8 mouse cellular contexts compared by ENCODE assay signal in the genomic region with DNA sequence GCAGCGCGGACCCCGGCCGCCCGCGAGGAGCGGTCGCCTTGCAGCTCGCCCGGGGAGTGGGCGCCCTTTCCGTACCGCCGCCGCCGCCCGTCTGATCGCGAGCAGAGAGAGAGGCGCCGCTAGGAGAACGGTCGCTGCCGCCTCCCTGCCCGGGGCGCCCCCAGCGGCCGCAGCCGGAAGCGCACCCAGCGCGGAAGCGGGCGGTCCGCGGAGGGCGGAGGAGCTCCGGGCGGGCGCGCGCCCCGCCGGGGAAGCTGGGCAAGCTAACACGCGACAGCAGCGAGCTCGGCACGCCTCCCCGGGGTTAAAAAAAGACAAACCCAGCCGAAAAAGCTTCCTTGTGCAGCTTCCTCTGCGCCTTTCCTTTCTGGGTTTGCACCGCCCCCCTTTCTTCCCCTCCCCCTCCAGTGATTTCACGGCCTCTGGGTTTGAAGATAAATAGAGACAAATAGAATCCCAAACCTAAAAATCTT. TPM values are rescaled to one million over a fixed set of nuclear protein-coding genes. Genes with fewer than 3 reads are reported as not detected.
DNase-seq lines count a peak whose midpoint lies in the region; ATAC-seq lines count a peak whose summit lies in the region.

A gene (minus strand): TSS at position 93 of the 473 bp plus-strand sequence.

- H3K4me2 ChIP-seq in hindbrain, embryonic 13.5 days, result peak within 1 kb of the TSS; percentile 67

- H3K27ac ChIP-seq in hindbrain, embryonic 13.5 days, result peak within 1 kb of the TSS; percentile 90

- peak; percentile 87 for ATAC-seq in hindbrain, embryonic 13.5 days (ENCODE audit: low FRiP score)

- H3K9ac ChIP-seq in hindbrain, embryonic 13.5 days, result peak within 1 kb of the TSS; percentile 88

- peak; percentile 54 for DNase-seq in WW6 (ENCODE audit: low read depth, low spot score)
- DNase-seq in cerebellum, postnatal 25 days, result peak; percentile 91 to 95
- DNase-seq in frontal cortex, postnatal 25 days (ENCODE audit: low spot score in 2 of 2), result peak; percentile 69 to 88
- DNase-seq in left cerebral cortex, adult 18-20 months (ENCODE audit: low spot score in 2 of 2), result peak; percentile 80 to 88
- peak; percentile 94 to 96 for DNase-seq in lung, postnatal 4 days
- peak; percentile 91 for DNase-seq in retina, postnatal 1 day
- peak; percentile 96 for DNase-seq in thymus, postnatal 4 days

- peaks cover 34% of the 10 kb centered on the region for H3K4me1 ChIP-seq in hindbrain, embryonic 13.5 days (replicated peaks)

- H3K27me3 ChIP-seq in hindbrain, embryonic 13.5 days, result no peaks in the 10 kb centered on the region

- no peaks in the 10 kb centered on the region for H3K9me3 ChIP-seq in hindbrain, embryonic 13.5 days

- peak within 1 kb of the TSS; percentile 76 for H3K4me3 ChIP-seq in hindbrain, embryonic 13.5 days

- 1% methylated on average over 23 of the region's 54 CpGs for WGBS in hindbrain, embryonic 13.5 days

- no peaks in the 10 kb centered on the region for H3K36me3 ChIP-seq in hindbrain, embryonic 13.5 days

RNA-seq across cellular contexts. Expression of the gene that starts here (rescaled TPM):
- 10.0 and 10.1 TPM in 2 replicates for polyA plus RNA-seq in hindbrain, embryonic 13.5 days (2015; fragmentation: Nextera tagmentation; extraction: Ambion mirVana)
- 10 to 100 TPM; 32.5 to 34.8 TPM for total RNA-seq in left cerebral cortex, adult 18-20 months (2021)

Comparison
In these comparisons a context has a peak if more than half of its experiments do, and no peak if none do; other contexts are left out.
1. Peak in every context shown above with its lines: DNase-seq, ATAC-seq, H3K4me3 ChIP-seq and H3K27ac ChIP-seq.